Mouse (Mus musculus) heart, embryonic 16.5 days (tissue): ENCODE measurements around the gene Msi2. TPM values are rescaled to one million over a fixed set of nuclear protein-coding genes. Genes with fewer than 3 reads are reported as not detected.

Source experiments
- ATAC-seq: fragments of 200-750 bp; cut with Nextera tagmentation; replicated peaks from 2 replicates; pipeline ENCODE4 v1.8.0; 2017; ENCODE audit warnings: moderate number of reproducible peaks; ENCODE audit not compliant: insufficient read depth, low FRiP score; ENCODE audit errors: extremely low read depth
- H3K27ac ChIP-seq: fragments of 300-500 bp; sonication (generic); 2 replicates; pipeline ENCODE4 v1.5.1; 2014; ENCODE audit warnings: mild to moderate bottlenecking, low read length, control low read depth, moderate library complexity
- H3K27me3 ChIP-seq: fragments of 300-500 bp; sonication (generic); 2 replicates; pipeline ENCODE4 v1.6.1; 2014; ENCODE audit warnings: low read length, mixed read lengths; ENCODE audit not compliant: control insufficient read depth, insufficient read depth
- H3K36me3 ChIP-seq: fragments of 300-500 bp; sonication (generic); 2 replicates; pipeline ENCODE4 v1.6.1; 2014; ENCODE audit not compliant: control insufficient read depth, insufficient read depth
- H3K4me1 ChIP-seq: fragments of 300-500 bp; sonication (generic); 2 replicates; pipeline ENCODE4 v1.6.1; 2014; ENCODE audit warnings: low read length, mixed read lengths; ENCODE audit not compliant: control insufficient read depth, insufficient read depth
- H3K4me2 ChIP-seq: fragments of 300-500 bp; sonication (generic); 2 replicates; pipeline ENCODE4 v1.6.1; 2014; ENCODE audit warnings: low read depth, mild to moderate bottlenecking, control low read depth, low read length
- H3K4me3 ChIP-seq: fragments of 300-500 bp; sonication (generic); 2 replicates; pipeline ENCODE4 v1.5.1; 2014; ENCODE audit warnings: mild to moderate bottlenecking, control low read depth, low read length
- H3K9ac ChIP-seq: fragments of 300-500 bp; sonication (generic); 2 replicates; pipeline ENCODE4 v1.6.1; 2014; ENCODE audit warnings: low read length, control low read depth
- H3K9me3 ChIP-seq: fragments of 300-500 bp; sonication (generic); replicated peaks from 2 replicates; pipeline ENCODE4 v1.6.1; 2016; ENCODE audit warnings: low read length; ENCODE audit not compliant: control insufficient read depth
- WGBS: fragments of 180-500 bp; shearing (Covaris S2); extraction: QIAGEN DNeasy Blood & Tissue Kit; methylation state at CpG from one replicate; pipeline ENCODE4 v1.1.7; 2014; 5-methylcytosine and 5-hydroxymethylcytosine counted together
- polyA plus RNA-seq: library from polyadenylated mRNA; unstranded; fragments of >200 nt; fragmentation: Nextera tagmentation; extraction: Ambion mirVana; gene quantifications from 2 replicates; pipeline ENCODE4 v1.2.1, GENCODE M21; 2015

The Msi2 gene
- polyA plus RNA-seq, 1 experiment from 2014 or later, result 20.6 TPM

DNA sequence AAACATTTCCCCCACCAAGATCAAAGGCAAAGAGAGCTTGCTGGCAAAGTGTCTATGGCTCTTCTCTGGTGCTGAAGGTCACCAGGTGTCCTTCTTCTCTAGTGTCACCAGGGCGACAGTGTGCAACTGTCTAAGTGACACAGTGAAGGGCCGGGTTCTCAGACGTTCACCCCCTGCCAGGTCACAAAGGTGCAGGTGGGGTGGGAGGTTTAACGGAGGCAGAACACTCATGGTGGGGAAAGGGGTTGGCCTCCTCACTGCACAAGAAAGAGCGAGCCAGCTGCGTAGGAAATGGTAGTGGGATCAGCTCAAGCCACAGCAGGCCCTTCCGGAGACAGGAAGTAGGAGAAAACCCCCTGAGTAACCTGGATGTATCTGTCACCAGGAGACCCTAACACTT is 91.0 kb downstream of the Msi2 start:
- peaks cover 62% of the 10 kb centered on the region for H3K4me1 ChIP-seq
- WGBS, result 37% methylated on average over 7 of the region's 7 CpGs

GRCm38 (mm10) chr11:88626576-88626975 is 91.7 kb downstream of the Msi2 start:
- Histone ChIP-seq H3K36me3 (no peaks in the 10 kb centered on the region), H3K9me3 (no peaks in the 10 kb centered on the region), H3K27me3 (no peaks in the 10 kb centered on the region), H3K4me3 (no peak overlapping the region), H3K4me1 (peaks cover 69% of the 10 kb centered on the region), H3K4me2 (no peak overlapping the region), H3K9ac (0 out of 2 replicates have a peak overlapping the region, but pooled peaks have one; percentile 19), H3K27ac (peak overlapping the region; percentile 83)
- ATAC-seq, result no peak; the same call in 1 of the 2 replicates
- 62% methylated on average over 8 of the region's 8 CpGs for WGBS

More for the DNA sequence above, 91.0 kb downstream of the Msi2 start:
- Histone ChIP-seq H3K36me3 (no peaks in the 10 kb centered on the region), H3K4me2 (no peak overlapping the region), H3K9ac (no peak overlapping the region), H3K27ac (peak overlapping the region; percentile 83), H3K4me3 (no peak overlapping the region), H3K27me3 (no peaks in the 10 kb centered on the region), H3K9me3 (no peaks in the 10 kb centered on the region)
- no peak for ATAC-seq

DNA sequence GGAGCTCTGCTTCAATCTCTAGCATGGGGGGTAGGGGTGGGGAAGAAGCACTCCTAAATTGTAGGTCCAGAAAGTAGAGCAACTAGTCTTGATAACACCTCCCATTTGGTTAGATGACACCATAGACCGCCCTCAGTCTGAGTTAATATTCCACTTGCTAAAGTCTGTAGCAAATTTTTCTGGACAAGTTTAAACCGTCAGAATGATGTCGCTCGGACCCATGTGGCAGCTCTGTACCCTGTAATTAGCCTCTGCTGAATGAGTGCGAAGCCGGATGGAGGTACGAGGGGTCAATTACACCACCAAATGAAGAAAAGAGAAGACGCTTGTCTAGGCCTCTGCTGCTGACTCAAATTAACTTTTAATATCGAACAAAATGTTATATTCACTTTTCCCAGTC is 92.3 kb downstream of the Msi2 start:
- no peaks in the 10 kb centered on the region for H3K27me3 ChIP-seq
- no peak overlapping the region for H3K4me2 ChIP-seq
- H3K27ac ChIP-seq, result peak overlapping the region; percentile 83
- no peak overlapping the region for H3K9ac ChIP-seq
- WGBS, result 87% methylated on average over 9 of the region's 9 CpGs
- no peaks in the 10 kb centered on the region for H3K9me3 ChIP-seq
- peaks cover 74% of the 10 kb centered on the region for H3K4me1 ChIP-seq
- no peak for ATAC-seq
- H3K4me3 ChIP-seq, result no peak overlapping the region
- H3K36me3 ChIP-seq, result no peaks in the 10 kb centered on the region

DNA sequence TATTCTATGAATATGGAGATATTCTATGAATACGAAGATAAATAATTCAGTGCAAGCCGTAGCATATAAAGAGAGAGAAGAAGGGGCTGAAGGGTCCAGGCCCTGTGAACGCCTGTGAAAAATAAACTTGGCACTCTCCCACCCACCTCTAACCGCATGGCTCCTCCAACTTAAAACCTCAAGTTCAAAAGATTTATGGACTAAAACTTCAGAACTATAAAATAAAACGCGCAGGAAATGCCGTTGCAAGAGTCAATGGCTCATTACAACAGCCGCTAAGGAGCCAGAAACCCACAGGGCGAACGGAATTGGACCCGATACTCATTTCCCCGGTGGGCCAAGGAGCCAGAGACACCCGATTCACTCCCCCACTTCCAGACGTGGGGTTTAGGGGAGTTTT is 93.2 kb downstream of the Msi2 start:
- 88% methylated on average over 14 of the region's 14 CpGs for WGBS
- Histone ChIP-seq H3K36me3 (no peaks in the 10 kb centered on the region), H3K27me3 (no peaks in the 10 kb centered on the region), H3K4me3 (no peak overlapping the region), H3K9me3 (no peaks in the 10 kb centered on the region), H3K9ac (no peak overlapping the region), H3K27ac (peak overlapping the region; percentile 42), H3K4me1 (peaks cover 79% of the 10 kb centered on the region), H3K4me2 (no peak overlapping the region)
- no peak for ATAC-seq

- no peak for ATAC-seq
- WGBS, result 78% methylated on average over 6 of the region's 6 CpGs
- Histone ChIP-seq H3K27ac (no peak overlapping the region), H3K4me1 (peaks cover 82% of the 10 kb centered on the region), H3K4me3 (no peak overlapping the region), H3K4me2 (no peak overlapping the region), H3K9ac (no peak overlapping the region), H3K27me3 (no peaks in the 10 kb centered on the region), H3K36me3 (no peaks in the 10 kb centered on the region), H3K9me3 (no peaks in the 10 kb centered on the region)
Measured at GRCm38 (mm10) chr11:88624627-88625026, 93.7 kb downstream of the Msi2 start.

- Histone ChIP-seq H3K4me1 (peaks cover 86% of the 10 kb centered on the region), H3K27me3 (no peaks in the 10 kb centered on the region), H3K9ac (no peak overlapping the region; the same call in 1 of the 2 replicates), H3K36me3 (no peaks in the 10 kb centered on the region), H3K27ac (peak overlapping the region; percentile 48), H3K9me3 (no peaks in the 10 kb centered on the region), H3K4me2 (no peak overlapping the region), H3K4me3 (no peak overlapping the region)
- WGBS, result 62% methylated on average over 6 of the region's 6 CpGs
- no peak for ATAC-seq
Measured at GRCm38 (mm10) chr11:88623671-88624070, 94.6 kb downstream of the Msi2 start.

- Histone ChIP-seq H3K36me3 (no peaks in the 10 kb centered on the region), H3K4me1 (peaks cover 79% of the 10 kb centered on the region), H3K4me2 (no peak overlapping the region), H3K9ac (0 out of 2 replicates have a peak overlapping the region, but pooled peaks have one; percentile 20), H3K27ac (peak overlapping the region; percentile 82), H3K4me3 (no peak overlapping the region), H3K9me3 (no peaks in the 10 kb centered on the region), H3K27me3 (no peaks in the 10 kb centered on the region)
- no peak for ATAC-seq
- WGBS, result 33% methylated on average over 6 of the region's 6 CpGs
Measured at GRCm38 (mm10) chr11:88622496-88622895, 95.8 kb downstream of the Msi2 start.

GRCm38 (mm10) chr11:88621789-88622188 is 96.5 kb downstream of the Msi2 start:
- Histone ChIP-seq H3K4me3 (no peak overlapping the region), H3K9ac (0 out of 2 replicates have a peak overlapping the region, but pooled peaks have one; percentile 26), H3K4me2 (no peak overlapping the region), H3K9me3 (no peaks in the 10 kb centered on the region), H3K27me3 (no peaks in the 10 kb centered on the region), H3K36me3 (no peaks in the 10 kb centered on the region), H3K4me1 (peaks cover 72% of the 10 kb centered on the region), H3K27ac (peak overlapping the region; percentile 82)
- no peak for ATAC-seq
- 56% methylated on average over 4 of the region's 4 CpGs for WGBS

DNA sequence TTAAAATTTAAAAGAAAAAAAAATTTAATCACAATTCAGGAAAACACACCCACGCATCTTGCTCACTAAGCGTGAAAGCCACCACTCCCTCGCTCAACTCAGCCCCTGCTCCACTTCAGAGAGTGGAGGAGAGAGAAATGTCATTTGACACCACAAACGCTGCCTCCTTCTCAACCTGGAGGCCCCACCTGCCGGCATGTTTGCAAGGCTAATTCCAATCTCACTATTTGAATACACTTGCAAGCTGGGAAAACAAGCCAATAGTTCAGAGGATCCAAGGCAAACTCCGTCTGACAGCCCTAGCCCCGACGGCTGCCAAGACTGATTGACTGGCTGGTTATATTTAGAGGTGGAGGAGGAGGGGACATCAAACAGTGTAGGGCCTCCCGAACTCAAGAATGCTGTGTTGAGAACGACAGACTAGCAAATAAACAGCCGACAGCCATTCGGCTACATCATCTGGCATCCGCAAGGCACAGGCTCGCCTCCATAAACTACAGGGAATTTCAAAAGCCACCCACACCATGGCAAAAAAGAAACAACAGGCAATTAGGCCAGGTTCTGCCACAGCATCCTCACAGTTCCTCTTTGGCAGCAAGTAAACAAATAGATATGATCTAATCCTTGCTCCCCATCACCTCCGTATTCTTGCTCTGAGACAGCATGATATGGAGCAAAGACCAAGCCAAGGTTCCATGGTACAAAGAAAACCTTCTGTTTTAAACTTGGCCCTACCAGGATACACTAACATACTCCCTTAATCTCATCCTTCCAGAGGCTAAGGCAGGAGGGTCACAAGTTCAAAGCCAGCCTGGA is 97.9 kb downstream of the Msi2 start:
- Histone ChIP-seq H3K9me3 (no peaks in the 10 kb centered on the region), H3K9ac (peak overlapping the region; percentile 4), H3K36me3 (no peaks in the 10 kb centered on the region), H3K4me3 (peak overlapping the region; percentile 11; the same call in 1 of the 2 replicates), H3K4me2 (peak overlapping the region; percentile 55), H3K27ac (peak overlapping the region; percentile 61), H3K4me1 (peaks cover 65% of the 10 kb centered on the region), H3K27me3 (no peaks in the 10 kb centered on the region)
- ATAC-seq, result peak; percentile 68
- WGBS, result 12% methylated on average over 15 of the region's 15 CpGs
